Mouse (Mus musculus) ES-E14 (cell line): ENCODE measurements around the gene Dpf3. TPM values are rescaled to one million over a fixed set of nuclear protein-coding genes. Genes with fewer than 3 reads are reported as not detected.

Experiments used
- DNase-seq: peaks from one replicate; pipeline ENCODE4 v3.0.0-alpha.2; 2013; ENCODE audit warnings: low read depth, low spot score
- H3K27ac ChIP-seq: 2 replicates; pipeline ENCODE4 v1.5.1; 2012; ENCODE audit warnings: low read depth, mild to moderate bottlenecking, low read length, moderate library complexity, mixed read lengths; ENCODE audit not compliant: poor library complexity, insufficient read depth, severe bottlenecking
- H3K36me3 ChIP-seq: 2 replicates; pipeline ENCODE4 v1.6.1; 2012; ENCODE audit warnings: mild to moderate bottlenecking, low read length, moderate library complexity, mixed read lengths; ENCODE audit not compliant: control insufficient read depth, poor library complexity, insufficient read depth, severe bottlenecking
- H3K4me1 ChIP-seq, 2 experiments: fragments of 150-350 bp in 1 of 2; sonication (generic) in 1 of 2; 2 replicates each; pipeline ENCODE4 v1.6.1; 2012; ENCODE audit warnings: low read length in 2 of 2, mild to moderate bottlenecking in 1 of 2, mixed read lengths in 1 of 2; ENCODE audit not compliant: control insufficient read depth in 2 of 2, insufficient read depth in 2 of 2, poor library complexity in 1 of 2
- H3K4me3 ChIP-seq, 2 experiments: fragments of 150-350 bp in 1 of 2; sonication (generic) in 1 of 2; 2 replicates each; pipeline ENCODE4 v1.5.1; 2012; ENCODE audit warnings: low read length in 2 of 2, low read depth in 1 of 2, mild to moderate bottlenecking in 1 of 2, mixed read lengths in 1 of 2; ENCODE audit not compliant: insufficient read depth in 1 of 2, poor library complexity in 1 of 2, severe bottlenecking in 1 of 2
- H3K9ac ChIP-seq: 2 replicates; pipeline ENCODE4 v1.6.1; 2012; ENCODE audit warnings: low read depth, mild to moderate bottlenecking, low read length, mixed read lengths; ENCODE audit not compliant: poor library complexity, insufficient read depth, severe bottlenecking
- H3K9me3 ChIP-seq: fragments of 150-350 bp; sonication (generic); 2 replicates; pipeline ENCODE4 v1.6.1; 2012; ENCODE audit warnings: low read depth, mild to moderate bottlenecking, low read length; ENCODE audit not compliant: control insufficient read depth, insufficient read depth
- CHD2 ChIP-seq: IDR thresholded peaks from 2 replicates; pipeline ENCODE4 v1.6.1; 2014; ENCODE audit warnings: mild to moderate bottlenecking, low read depth, low read length, inconsistent platforms
- HCFC1 ChIP-seq: IDR thresholded peaks from 2 replicates; pipeline ENCODE4 v1.6.1; 2012; ENCODE audit warnings: low read length, inconsistent platforms, borderline replicate concordance; ENCODE audit not compliant: insufficient read depth
- MAFK ChIP-seq: IDR thresholded peaks from 2 replicates; pipeline ENCODE4 v1.6.1; 2014; ENCODE audit warnings: mild to moderate bottlenecking, low read depth, low read length, inconsistent platforms; ENCODE audit not compliant: insufficient read depth
- ZC3H11A ChIP-seq: IDR thresholded peaks from 2 replicates; pipeline ENCODE4 v1.6.1; 2012; ENCODE audit warnings: low read depth, mild to moderate bottlenecking, inconsistent platforms, low read length, borderline replicate concordance
- ZNF384 ChIP-seq: IDR thresholded peaks from 2 replicates; pipeline ENCODE4 v1.6.1; 2012; ENCODE audit warnings: low read depth, low read length, inconsistent platforms
- in situ Hi-C, 2 experiments: fragments of 600-800 bp; cut with MboI; formaldehyde crosslinking; loops; one replicate each; pipeline ENCODE4 v1.15.1; 2025; ENCODE audit warnings: low sequenced_read_pairs in 2 of 2, inconsistent platforms in 1 of 2; ENCODE audit not compliant: unreplicated experiment in 2 of 2
- total RNA-seq: library from RNA; depleted of rRNA; stranded (reverse); fragments of 300-350 nt; gene quantifications from 2 replicates; pipeline ENCODE4 v1.2.3, GENCODE M21; 2012

Gene Dpf3
- total RNA-seq, 1 experiment, result 1.4 TPM

GRCm38 (mm10) chr12:83337776-83338149, 149.8 kb downstream of the Dpf3 start:
- Histone ChIP-seq H3K4me1 (no peaks in the 10 kb centered on the region), H3K9ac (no peak overlapping the region), H3K27ac (no peak overlapping the region), H3K36me3 (no peaks in the 10 kb centered on the region), H3K4me3 (no peak overlapping the region), H3K9me3 (no peaks in the 10 kb centered on the region)
- in situ Hi-C loops, result no loop called here
- no peak for TF ChIP-seq ZNF384
- no peak for TF ChIP-seq HCFC1
- TF ChIP-seq CHD2, result no peak
- no peak for TF ChIP-seq MAFK
- no peak for TF ChIP-seq ZC3H11A
- DNase-seq, result no peak

- Histone ChIP-seq H3K9me3 (no peaks in the 10 kb centered on the region), H3K9ac (no peak overlapping the region), H3K4me3 (no peak overlapping the region), H3K36me3 (no peaks in the 10 kb centered on the region), H3K4me1 (no peaks in the 10 kb centered on the region), H3K27ac (no peak overlapping the region)
- no peak for DNase-seq
- TF ChIP-seq CHD2 (no peak), ZNF384 (no peak), MAFK (no peak), ZC3H11A (no peak), HCFC1 (no peak)
- in situ Hi-C loops, result no loop called here
Observed at GRCm38 (mm10) chr12:83337077-83337775, 150.3 kb downstream of the Dpf3 start.

GRCm38 (mm10) chr12:83330056-83330455, 157.5 kb downstream of the Dpf3 start:
- in situ Hi-C loops, result no loop called here
- Histone ChIP-seq H3K4me3 (no peak overlapping the region), H3K4me1 (peaks cover 0 to 2% of the 10 kb centered on the region in 2 experiments; a peak in 1 of 4 replicates), H3K9ac (no peak overlapping the region), H3K9me3 (no peaks in the 10 kb centered on the region), H3K27ac (no peak overlapping the region; the same call in 1 of the 2 replicates), H3K36me3 (no peaks in the 10 kb centered on the region)
- DNase-seq, result no peak
- no peak for TF ChIP-seq HCFC1
- no peak for TF ChIP-seq ZNF384
- no peak for TF ChIP-seq CHD2
- TF ChIP-seq ZC3H11A, result no peak

- H3K27ac ChIP-seq, result no peak overlapping the region
- peaks cover 0 to 2% of the 10 kb centered on the region in 2 experiments; a peak in 1 of 4 replicates for H3K4me1 ChIP-seq
- no peak for TF ChIP-seq ZC3H11A
- TF ChIP-seq HCFC1, result no peak
- no peak for TF ChIP-seq MAFK
- no peak for TF ChIP-seq ZNF384
- TF ChIP-seq CHD2, result no peak
- no peak overlapping the region for H3K4me3 ChIP-seq
- in situ Hi-C loops, result no loop called here
- DNase-seq, result no peak
- H3K36me3 ChIP-seq, result no peaks in the 10 kb centered on the region
- no peaks in the 10 kb centered on the region for H3K9me3 ChIP-seq
- no peak overlapping the region for H3K9ac ChIP-seq
Observed at GRCm38 (mm10) chr12:83328899-83329298, 158.6 kb downstream of the Dpf3 start.

GRCm38 (mm10) chr12:83328491-83328890, 159.0 kb downstream of the Dpf3 start:
- no peak overlapping the region for H3K27ac ChIP-seq

More at GRCm38 (mm10) chr12:83328491-83328890, 159.0 kb downstream of the Dpf3 start:
- no peak overlapping the region for H3K4me3 ChIP-seq
- TF ChIP-seq CHD2, result no peak
- TF ChIP-seq MAFK, result no peak
- TF ChIP-seq ZC3H11A, result no peak
- no peak for TF ChIP-seq HCFC1
- no peak for TF ChIP-seq ZNF384
- in situ Hi-C loops, result no loop called here
- no peaks in the 10 kb centered on the region for H3K36me3 ChIP-seq
- no peak for DNase-seq
- no peaks in the 10 kb centered on the region for H3K9me3 ChIP-seq
- peaks cover 0 to 2% of the 10 kb centered on the region in 2 experiments; a peak in 1 of 4 replicates for H3K4me1 ChIP-seq
- H3K9ac ChIP-seq, result no peak overlapping the region
